Mouse (Mus musculus) liver, embryonic 14.5 days (tissue): ENCODE measurements at regions not wholly inside any gene's neighbourhood (a gene's known extent, or its start where the extent isn't known, plus 50 kb on each side); places are given as distances from the start of the nearest gene placed in this dataset.
"Not testable (repeated sequence)": the region's sequence is repeated elsewhere in the genome, so short reads cannot be mapped to it uniquely, and the experiment has no call there.

Experiments
- CTCF ChIP-seq: IDR thresholded peaks from 2 replicates; pipeline ENCODE4 v1.5.1; 2016; ENCODE audit warnings: antibody characterized with exemption, low read depth, control low read depth
- EP300 ChIP-seq: IDR thresholded peaks from 2 replicates; pipeline ENCODE4 v1.6.1; 2016; ENCODE audit warnings: antibody characterized with exemption, low read depth

- TF ChIP-seq CTCF, EP300: not testable (repeated sequence)
Measured at GRCm38 (mm10) chr10:85745818-85746217, 83.5 kb upstream of the Pwp1 start.
